Mouse (Mus musculus) brown adipose tissue, adult 24 weeks (tissue): ENCODE measurements at regions not wholly inside any gene's neighbourhood (a gene's known extent, or its start where the extent isn't known, plus 50 kb on each side); places are given as distances from the start of the nearest gene placed in this dataset.
A peak's percentile ranks its signal among the peaks of the same experiment; 100 is the strongest.

ENCODE experiments used
- H3K27ac ChIP-seq: fragments of 200-500 bp; replicated peaks from 2 replicates; pipeline ENCODE4 v1.5.1; 2012; ENCODE audit warnings: low read depth, mild to moderate bottlenecking, low read length
- H3K4me1 ChIP-seq: fragments of 200-500 bp; 2 replicates; pipeline ENCODE4 v1.6.1; 2012; ENCODE audit warnings: low read length, mixed read lengths; ENCODE audit not compliant: control insufficient read depth, insufficient read depth, insufficient read length
- H3K4me3 ChIP-seq: fragments of 200-500 bp; 2 replicates; pipeline ENCODE4 v1.5.1; 2012; ENCODE audit warnings: low read depth, mild to moderate bottlenecking, low read length, moderate library complexity; ENCODE audit not compliant: insufficient read depth

DNA sequence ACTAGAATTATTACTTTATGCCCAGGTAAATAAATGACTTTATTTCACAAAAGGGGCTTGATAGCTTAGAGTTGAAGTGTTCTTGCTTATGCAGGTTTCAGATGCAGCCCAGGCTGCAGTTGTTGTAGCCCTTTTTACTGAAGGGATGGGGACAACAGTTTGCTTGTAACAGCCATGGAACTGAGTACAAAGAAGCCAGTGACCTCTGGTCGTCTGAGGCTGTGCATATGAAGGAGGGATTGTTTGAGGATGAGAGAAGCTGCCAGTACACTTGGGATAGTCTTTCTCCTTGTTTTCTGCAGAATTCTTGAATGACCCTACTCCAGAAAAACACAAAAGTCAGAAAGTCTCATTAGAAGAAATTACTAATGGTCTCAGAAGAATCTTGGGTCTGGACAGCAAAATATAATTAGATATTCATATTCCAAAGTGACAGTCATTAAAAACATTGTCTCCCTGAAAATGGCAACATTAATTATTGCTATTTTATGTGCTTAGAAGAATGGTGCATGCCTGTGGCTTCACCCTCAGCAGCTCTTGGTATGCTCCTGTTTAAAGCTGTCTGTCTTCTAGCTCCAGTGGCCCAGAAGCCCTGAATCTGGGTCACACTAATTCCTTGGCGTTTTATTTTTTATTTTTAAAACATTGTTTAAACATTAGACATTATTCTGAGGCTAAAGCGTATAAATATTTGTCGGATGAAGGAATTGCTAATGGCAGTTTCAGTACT lies 61.9 kb upstream of the Arhgap32 start:
- Histone ChIP-seq H3K27ac (no peak overlapping the region; the same call in 1 of the 2 replicates), H3K4me3 (no peak overlapping the region), H3K4me1 (peaks cover 11% of the 10 kb centered on the region)

DNA sequence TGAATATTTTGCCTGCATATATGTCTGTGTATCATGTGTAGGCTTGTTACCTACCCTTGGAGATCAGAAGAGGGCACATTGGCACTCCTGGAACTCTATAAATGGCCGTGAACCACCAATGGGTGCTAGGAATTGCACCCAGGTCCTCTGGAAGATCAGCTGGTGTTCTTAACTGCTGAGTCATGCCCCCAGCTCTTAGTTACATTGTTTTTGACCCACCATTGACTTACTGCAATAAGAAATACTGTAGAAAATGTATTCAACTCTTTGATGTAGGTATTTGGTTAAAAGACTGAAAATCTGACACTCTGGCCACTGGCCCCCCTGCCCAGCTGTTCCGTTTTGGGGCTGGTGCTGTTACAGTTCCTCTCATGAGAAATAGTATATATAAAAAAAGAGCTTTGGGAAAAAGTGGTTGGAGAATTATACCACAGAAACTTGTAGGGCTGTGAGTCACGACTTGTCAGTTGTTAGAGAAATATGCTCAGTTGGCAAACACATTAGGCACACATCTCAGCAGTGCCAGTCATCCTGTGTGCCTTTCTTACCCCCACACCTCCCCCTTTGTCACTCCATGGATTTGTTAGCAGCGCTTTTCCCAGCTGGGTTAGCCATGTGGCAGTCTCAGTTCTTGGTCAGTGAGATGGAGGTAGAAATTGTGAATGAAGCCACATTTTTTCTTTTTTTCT lies 58.4 kb upstream of the Arhgap32 start:
- Histone ChIP-seq H3K27ac (peak overlapping the region; percentile 17; the same call in 1 of the 2 replicates), H3K4me3 (no peak overlapping the region), H3K4me1 (peaks cover 5% of the 10 kb centered on the region)

DNA sequence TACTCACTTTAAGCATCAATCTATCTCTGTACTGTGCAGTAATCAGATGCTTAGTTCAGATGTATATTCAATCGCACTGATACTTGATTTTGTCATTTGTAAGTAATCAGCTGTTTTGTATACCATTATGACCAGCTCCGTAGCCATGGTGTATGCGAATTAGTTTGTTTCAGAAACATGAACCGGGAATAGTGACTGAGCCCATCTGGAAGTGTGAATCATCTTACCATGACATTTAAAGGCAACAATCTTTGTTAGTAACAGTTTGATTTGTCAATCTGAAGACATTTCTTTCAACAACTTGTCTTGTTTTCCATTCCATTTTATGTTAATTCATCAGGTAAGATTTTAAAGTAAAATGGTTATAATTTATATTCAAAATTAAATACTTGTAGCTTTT lies 53.2 kb upstream of the Arhgap32 start:
- H3K4me3 ChIP-seq, result no peak overlapping the region
- H3K4me1 ChIP-seq, result 0 out of 2 replicates have a peak, but pooled peaks cover 4% of the 10 kb centered on the region
- H3K27ac ChIP-seq, result no peak overlapping the region

DNA sequence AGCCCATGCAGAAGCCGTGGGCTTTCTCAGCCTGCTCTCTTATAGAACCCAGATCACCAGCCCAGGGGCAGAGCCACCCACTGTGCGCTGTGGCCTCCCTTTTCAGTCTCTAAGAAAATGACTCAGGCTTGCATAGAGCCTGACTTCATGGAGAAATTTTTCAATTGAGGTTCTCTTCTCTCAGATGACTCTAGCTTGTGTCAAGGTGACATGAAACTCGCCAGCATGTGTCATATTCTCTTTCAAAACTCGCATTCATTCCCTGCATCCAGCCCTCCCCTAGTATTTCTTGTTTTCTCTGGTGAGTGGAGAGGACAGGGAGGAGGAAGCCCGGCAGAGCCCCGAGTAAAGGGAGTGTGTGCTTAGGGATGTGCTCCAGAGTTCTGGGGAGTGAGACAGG lies 52.4 kb upstream of the Arhgap32 start:
- Histone ChIP-seq H3K4me1 (0 out of 2 replicates have a peak, but pooled peaks cover 3% of the 10 kb centered on the region), H3K27ac (peak overlapping the region; percentile 30; the same call in 1 of the 2 replicates), H3K4me3 (no peak overlapping the region)

DNA sequence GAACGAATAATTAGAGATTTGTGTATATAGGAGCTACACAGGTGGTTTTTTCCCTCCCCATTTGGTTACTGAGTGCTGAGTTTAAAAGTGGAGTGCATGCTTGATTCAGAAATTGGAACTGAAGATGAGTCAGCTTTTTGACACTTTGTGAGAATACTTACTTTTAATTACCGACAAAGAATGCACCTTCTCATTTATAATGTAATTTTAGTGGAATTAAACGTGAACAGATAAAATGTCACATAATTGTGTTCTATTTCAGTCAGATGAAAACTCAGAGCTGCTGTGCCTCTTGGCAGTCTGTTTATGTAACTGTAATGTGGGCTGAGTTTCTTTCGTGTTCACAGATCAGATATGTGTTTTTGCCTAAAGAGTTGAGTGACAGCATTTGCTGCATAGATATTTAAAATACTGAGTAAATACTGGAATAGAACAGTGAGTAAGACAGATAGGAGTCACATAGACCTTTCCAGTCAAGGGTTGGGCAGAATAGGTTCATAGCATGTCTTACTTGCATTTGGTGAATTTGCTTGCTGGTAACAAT lies 51.9 kb upstream of the Arhgap32 start:
- H3K4me1 ChIP-seq, result 0 out of 2 replicates have a peak, but pooled peaks cover 3% of the 10 kb centered on the region
- no peak overlapping the region for H3K27ac ChIP-seq
- H3K4me3 ChIP-seq, result no peak overlapping the region
